25 mouse cellular contexts compared by ENCODE assay signal in the genomic region with DNA sequence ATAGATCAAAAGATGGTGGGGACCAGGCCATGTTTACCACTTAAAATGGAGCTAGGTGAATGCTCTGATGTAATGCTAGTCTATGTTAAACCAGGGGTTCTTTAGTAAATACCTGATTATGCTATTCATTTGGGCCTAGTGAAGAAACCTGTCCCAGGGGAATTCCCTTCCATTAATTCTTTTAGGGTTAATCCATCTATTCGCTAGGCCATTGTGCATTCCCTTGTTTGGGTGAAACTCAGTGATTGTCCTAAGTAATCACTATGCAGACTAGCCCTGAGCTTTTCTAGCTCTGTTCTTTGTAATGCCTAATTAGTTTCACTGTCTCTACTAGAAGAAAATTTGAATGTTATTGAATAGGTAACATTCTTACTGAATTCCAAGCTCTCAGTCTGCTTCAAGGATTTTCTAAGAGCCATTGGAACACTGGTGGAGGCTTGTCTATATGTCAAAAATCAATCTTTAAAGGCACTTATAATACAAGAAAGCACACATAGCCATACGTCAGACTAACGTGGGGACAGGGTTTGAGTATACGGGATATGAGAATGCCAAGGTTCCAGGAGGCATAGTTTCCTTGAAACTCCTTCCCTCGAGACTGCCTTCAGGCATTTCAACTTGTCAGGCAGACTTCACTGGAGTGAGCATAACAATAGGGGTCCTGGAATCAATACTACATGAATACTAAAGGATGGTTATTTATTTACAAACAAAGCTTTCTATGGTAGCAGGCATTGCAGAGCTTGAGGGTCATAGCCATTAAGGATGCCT.
"Had no signal": no experiment of that assay in that cellular context is flagged by ENCODE, and none has a peak within 500 bp of the region (broad histone marks: within the 10 kb centered on the region; RNA-seq: fewer than 3 reads in every experiment).

No protein-coding gene starts in this region.

- H3K27ac ChIP-seq: heart, embryonic 13.5 days; heart, embryonic 15.5 days; hindbrain, embryonic 13.5 days; hindbrain, embryonic 15.5 days; hindbrain, postnatal 0 days; layer of hippocampus, adult 2 months; left cerebral cortex, adult 2 months; limb, embryonic 10.5 days; limb, embryonic 12.5 days; liver, embryonic 13.5 days; liver, embryonic 15.5 days had no signal

- H3K9me3 ChIP-seq: heart, embryonic 13.5 days; heart, embryonic 15.5 days; hindbrain, embryonic 13.5 days; hindbrain, embryonic 15.5 days; limb, embryonic 10.5 days; limb, embryonic 12.5 days; liver, embryonic 13.5 days; liver, embryonic 15.5 days had no signal

- DNase-seq: gastrocnemius, postnatal 14 days; gastrocnemius, postnatal 36 days; heart, adult 18-20 months; heart, postnatal 14 days; heart, postnatal 36 days; kidney, adult 18-20 months; kidney, adult 8-10 months; kidney, postnatal 10 days; kidney, postnatal 25 days; kidney, postnatal 4 days; liver; liver, embryonic 13.5 days had no signal

- H3K4me2 ChIP-seq: heart, embryonic 11.5 days; heart, embryonic 13.5 days; heart, embryonic 15.5 days; hindbrain, embryonic 13.5 days; hindbrain, embryonic 15.5 days; limb, embryonic 12.5 days; liver, embryonic 11.5 days; liver, embryonic 13.5 days; liver, embryonic 15.5 days had no signal

- H3K4me3 ChIP-seq: heart, embryonic 13.5 days; heart, embryonic 15.5 days; hindbrain, embryonic 13.5 days; hindbrain, embryonic 15.5 days; layer of hippocampus, adult 2 months; left cerebral cortex, adult 2 months; limb, embryonic 10.5 days; limb, embryonic 12.5 days; liver, embryonic 13.5 days; liver, embryonic 15.5 days had no signal

- H3K27me3 ChIP-seq: heart, embryonic 13.5 days; heart, embryonic 15.5 days; hindbrain, embryonic 13.5 days; hindbrain, embryonic 15.5 days; limb, embryonic 12.5 days; liver, embryonic 13.5 days; liver, embryonic 15.5 days had no signal

- H3K9ac ChIP-seq: heart, embryonic 13.5 days; heart, embryonic 15.5 days; hindbrain, embryonic 13.5 days; hindbrain, embryonic 15.5 days; limb, embryonic 12.5 days; liver, embryonic 13.5 days; liver, embryonic 15.5 days had no signal

- ATAC-seq: hindbrain, postnatal 0 days; intestine, postnatal 0 days had no signal

- H3K36me3 ChIP-seq: heart, embryonic 13.5 days; heart, embryonic 15.5 days; hindbrain, embryonic 13.5 days; hindbrain, embryonic 15.5 days; limb, embryonic 10.5 days; limb, embryonic 12.5 days; liver, embryonic 13.5 days; liver, embryonic 15.5 days had no signal

- H3K4me1 ChIP-seq: heart, embryonic 13.5 days; heart, embryonic 15.5 days; hindbrain, embryonic 13.5 days; hindbrain, embryonic 15.5 days; limb, embryonic 10.5 days; limb, embryonic 12.5 days; liver, embryonic 13.5 days; liver, embryonic 15.5 days had no signal
